Mouse (Mus musculus) thymus, adult 2 months (tissue): ENCODE results near the gene Pls1.

Experiments used
- CTCF ChIP-seq: fragments of 200-500 bp; IDR thresholded peaks from 2 replicates; pipeline ENCODE4 v1.5.1; 2012; ENCODE audit warnings: mild to moderate bottlenecking, control low read depth, low read length, moderate library complexity, borderline replicate concordance; ENCODE audit not compliant: control insufficient read depth, poor library complexity, insufficient read depth; ENCODE audit errors: extremely low read depth
- POLR2A ChIP-seq: fragments of 200-500 bp; IDR thresholded peaks from 2 replicates; pipeline ENCODE4 v1.6.1; 2012; ENCODE audit warnings: mild to moderate bottlenecking, low read length, control low read depth, moderate library complexity; ENCODE audit not compliant: control insufficient read depth, poor library complexity, insufficient read depth; ENCODE audit errors: extremely low read depth

GRCm38 (mm10) chr9:95796323-95796722, 48.8 kb downstream of the Pls1 start:
- TF ChIP-seq CTCF = no peak
- TF ChIP-seq POLR2A = no peak
